Mouse (Mus musculus) 416B (cell line): Measurements from ENCODE around the gene Slc35g2.

ENCODE experiments used
- DNase-seq: peaks from one replicate; pipeline ENCODE4 v3.0.0; 2011; ENCODE audit warnings: low read depth

Slc35g2 gene

GRCm38 (mm10) chr9:100558991-100559390 lies 11.9 kb downstream of the Slc35g2 start:
- no peak for DNase-seq

DNA sequence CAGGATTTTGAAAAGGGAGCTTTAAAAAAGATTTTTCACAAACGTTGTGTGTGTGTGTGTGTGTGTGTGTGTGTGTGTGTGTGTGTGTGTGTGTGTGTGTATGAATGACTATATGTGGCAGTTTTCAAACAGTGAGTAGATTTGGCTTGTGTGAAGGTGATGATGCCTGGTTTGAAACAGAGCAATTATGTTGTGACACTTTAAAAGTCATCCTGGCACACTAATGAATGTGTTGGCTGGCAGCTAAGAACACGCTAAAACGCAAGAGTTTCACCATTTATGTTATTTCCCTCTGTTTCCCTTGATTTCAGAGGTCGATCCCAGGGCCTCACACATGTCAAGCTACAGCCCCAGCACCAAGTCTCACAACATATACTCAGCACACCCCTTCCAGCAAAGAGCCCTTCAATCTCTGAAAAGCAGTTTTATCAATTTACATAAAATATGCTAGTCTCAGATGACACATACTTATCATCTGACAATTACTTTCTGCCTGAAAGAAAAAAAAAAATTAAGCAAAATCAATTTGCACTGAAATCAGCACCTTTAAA lies 12.8 kb downstream of the Slc35g2 start:
- no peak for DNase-seq

- DNase-seq, result no peak
These were observed 15.2 kb downstream of the Slc35g2 start for GRCm38 (mm10) chr9:100555686-100556085.

GRCm38 (mm10) chr9:100548313-100548712 lies 22.6 kb downstream of the Slc35g2 start:
- DNase-seq, result peak; percentile 53

GRCm38 (mm10) chr9:100546594-100546910 lies 24.3 kb downstream of the Slc35g2 start:
- DNase-seq, result no peak

GRCm38 (mm10) chr9:100545715-100546593 lies 24.9 kb downstream of the Slc35g2 start, which contains the start of gene Nck1:
Gene Nck1, minus strand, starts transcription at chr9:100546134.
- peak; percentile 97 for DNase-seq

DNA sequence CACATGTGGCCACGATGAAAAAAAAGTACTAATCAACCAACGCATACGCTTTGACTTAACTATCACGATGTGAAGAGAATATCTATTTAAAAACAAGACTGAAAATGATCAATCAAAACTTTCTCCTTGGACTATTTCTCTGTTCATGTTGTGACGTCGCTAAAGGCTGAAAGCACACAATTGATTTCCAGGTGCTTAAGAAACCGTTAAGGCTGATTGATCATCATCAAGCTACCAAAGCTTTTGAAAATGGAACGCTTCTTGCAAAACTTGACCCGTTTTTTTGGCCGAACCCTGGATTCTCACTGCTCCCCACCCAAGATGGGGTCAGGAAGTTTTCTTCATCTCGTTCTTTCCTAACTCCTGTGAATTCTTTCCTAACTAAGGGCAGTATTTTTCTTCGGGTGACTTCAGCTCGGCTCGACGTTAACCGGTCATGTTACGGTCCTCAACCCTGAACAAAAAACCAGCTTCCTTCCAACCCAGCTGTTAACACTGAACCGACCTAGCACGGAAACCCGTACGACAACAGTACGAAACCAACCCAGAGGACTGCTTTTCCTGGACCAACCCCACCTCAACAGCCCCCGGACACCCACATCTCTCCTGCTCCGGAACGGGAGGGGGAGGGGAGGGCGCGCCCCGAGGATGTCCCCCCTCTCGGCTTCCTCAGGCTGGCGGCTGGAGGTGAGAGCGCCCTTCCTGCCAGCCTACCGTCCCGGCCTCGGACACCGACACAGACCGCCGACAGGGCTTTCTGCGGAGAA lies 25.8 kb downstream of the Slc35g2 start:
- DNase-seq, result peak; percentile 68

DNA sequence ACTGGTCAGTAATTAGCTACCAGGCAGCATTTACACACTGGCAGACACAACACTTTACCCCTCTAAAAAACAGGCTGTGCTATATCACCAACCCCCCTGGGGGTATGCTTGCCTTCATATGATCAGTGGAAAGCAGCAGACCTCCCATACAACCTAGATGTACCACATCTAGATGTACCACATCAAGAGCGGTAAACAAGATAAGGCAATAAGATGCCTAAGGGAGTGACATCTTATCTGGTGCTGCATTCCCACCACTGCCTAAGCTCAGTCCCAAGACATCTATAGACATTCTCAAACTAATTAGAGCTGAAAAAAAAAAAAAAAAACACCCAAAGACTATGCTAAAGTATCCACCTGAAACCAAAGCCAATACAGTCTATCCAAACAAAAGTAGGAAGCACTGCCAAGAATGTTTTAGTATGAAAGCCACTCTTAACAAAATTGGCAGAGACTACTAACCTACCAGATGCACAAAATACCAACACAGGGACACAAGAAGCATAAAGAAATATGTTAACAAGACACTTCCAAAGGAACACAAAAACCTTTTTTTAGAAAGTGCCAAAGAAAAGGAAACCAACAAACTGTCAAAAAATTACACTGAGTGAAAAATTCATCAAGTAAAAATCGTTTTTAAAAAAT lies 35.1 kb downstream of the Slc35g2 start:
- no peak for DNase-seq

GRCm38 (mm10) chr9:100534686-100535085 lies 36.2 kb downstream of the Slc35g2 start:
- DNase-seq, result no peak

DNA sequence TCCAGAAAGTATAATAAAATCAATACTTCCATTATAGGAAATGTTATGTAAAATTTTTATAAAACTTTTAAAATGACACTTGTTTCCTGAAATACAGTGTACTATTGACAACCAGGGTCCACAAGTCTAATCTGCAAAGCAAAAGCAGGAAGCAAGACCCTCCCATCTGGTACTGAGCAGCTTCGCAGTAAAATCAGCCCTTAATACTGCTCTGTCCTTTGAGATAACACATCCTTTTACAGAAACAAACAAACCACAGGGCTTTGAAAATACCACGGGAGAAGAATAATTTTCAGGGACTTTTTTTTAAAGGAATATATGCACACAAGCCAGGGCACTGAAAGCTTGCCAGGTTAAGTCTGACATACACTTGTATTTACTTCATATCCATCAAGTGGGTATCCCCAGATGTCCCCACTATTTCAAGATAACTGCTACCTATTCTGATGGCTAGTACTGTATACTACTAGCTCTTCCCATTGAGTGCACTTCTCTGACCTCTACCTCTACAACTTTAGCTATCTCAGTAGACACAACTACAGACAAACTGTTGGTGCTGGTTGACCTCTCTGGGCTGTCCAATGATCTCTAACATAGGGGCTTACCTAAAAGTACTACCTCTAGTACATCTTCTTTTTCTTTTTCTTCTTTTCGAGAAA lies 37.9 kb downstream of the Slc35g2 start:
- no peak for DNase-seq

GRCm38 (mm10) chr9:100531296-100531695 lies 39.6 kb downstream of the Slc35g2 start:
- DNase-seq, result no peak

- DNase-seq, result no peak
These were observed 45.7 kb downstream of the Slc35g2 start for GRCm38 (mm10) chr9:100525225-100525624.

- DNase-seq, result peak; percentile 71
These were observed 48.9 kb downstream of the Slc35g2 start for GRCm38 (mm10) chr9:100522029-100522428.

DNA sequence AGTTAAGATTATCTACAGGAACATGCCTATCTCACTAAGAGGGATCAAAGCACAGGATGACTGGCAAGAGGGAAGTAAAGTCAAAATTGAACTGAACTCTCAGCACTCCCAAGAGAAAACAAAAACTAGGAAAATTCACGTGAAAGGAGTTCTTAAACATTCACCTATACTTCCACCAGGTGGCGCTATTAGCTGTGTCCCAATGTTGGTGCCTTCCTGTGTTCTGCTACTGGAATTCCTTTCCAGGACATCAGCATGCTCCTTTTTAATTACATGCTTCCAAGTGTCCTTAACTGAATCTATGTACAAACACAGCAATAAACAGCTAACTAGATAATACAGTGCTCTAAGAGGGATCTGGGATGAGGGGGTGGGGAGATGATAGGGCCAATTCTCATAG lies 50.3 kb downstream of the Slc35g2 start:
- peak; percentile 68 for DNase-seq

DNA sequence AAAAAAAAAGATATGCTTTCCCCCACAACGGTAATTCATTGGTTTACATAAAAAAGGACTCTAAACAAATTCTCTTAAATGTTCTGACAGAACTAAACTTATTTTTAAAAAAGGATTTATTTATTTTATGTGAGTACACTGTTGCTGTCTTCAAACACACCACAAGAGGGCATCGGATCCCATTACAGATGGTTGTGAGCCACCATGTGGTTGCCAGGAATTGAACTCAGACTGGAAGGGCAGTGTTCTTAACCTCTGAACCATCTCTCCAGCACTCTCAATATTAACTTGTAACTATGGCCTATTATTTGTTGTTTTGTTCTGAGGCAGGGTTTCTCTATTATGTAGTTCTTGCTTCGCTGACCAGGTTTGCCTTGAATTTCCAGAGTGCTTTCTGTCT lies 50.9 kb downstream of the Slc35g2 start:
- DNase-seq, result no peak

DNA sequence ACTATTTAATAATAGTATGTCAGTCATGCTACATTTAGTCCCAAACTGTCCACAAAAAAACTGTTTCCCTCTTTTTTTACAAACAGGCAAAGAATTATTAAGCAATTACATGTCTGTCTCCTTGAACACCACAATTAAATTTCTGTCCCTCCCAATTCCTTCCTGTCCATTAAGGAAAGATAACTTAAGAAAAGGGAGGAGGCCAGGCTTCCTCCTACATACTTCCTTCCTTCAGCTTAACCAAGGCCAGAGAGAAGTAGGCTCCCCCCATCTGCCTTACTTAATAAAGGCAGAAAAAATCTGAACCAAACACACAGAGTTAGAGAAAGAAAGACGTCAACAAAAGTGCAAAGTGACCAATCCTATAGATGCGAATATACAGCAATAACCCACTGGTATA lies 63.3 kb downstream of the Slc35g2 start:
- peak; percentile 70 for DNase-seq

DNA sequence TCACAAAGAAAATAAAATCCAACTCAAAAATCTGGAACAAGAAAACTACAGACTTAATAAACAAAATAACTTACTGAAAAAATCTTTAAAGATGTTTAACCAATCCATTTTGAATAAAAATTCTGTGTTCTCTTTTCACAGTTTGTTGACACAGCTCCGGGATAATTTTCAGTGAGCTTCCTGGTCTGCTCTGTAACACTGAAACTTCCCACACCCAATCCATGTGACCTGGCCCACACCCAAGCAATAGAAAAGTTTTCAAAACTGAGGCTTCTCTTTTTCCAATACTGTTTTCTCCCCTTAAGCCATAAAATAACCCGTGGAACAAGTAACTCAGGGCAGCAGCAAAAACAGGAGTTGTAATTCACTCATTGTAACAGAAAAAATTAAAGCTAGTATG lies 64.2 kb downstream of the Slc35g2 start:
- no peak for DNase-seq

- DNase-seq, result no peak
These were observed 65.4 kb downstream of the Slc35g2 start for GRCm38 (mm10) chr9:100505498-100505897.
